Mouse (Mus musculus) lung, postnatal 0 days (tissue): ENCODE measurements around the gene Kcnk18.

Source experiments
- CTCF ChIP-seq: IDR thresholded peaks from 2 replicates; pipeline ENCODE4 v1.5.1; 2016; ENCODE audit warnings: antibody characterized with exemption, mild to moderate bottlenecking
- EP300 ChIP-seq: IDR thresholded peaks from 2 replicates; pipeline ENCODE4 v1.6.1; 2016; ENCODE audit warnings: antibody characterized with exemption, mild to moderate bottlenecking, control low read depth

- no peak for TF ChIP-seq EP300
- TF ChIP-seq CTCF, result no peak
Measured at GRCm38 (mm10) chr19:59188981-59189380, 30.0 kb upstream of the Kcnk18 start.
